Mouse (Mus musculus) mouse embryonic stem cell (cell line): ENCODE data around the gene Slc37a1.

Source experiments
- in situ Hi-C, 2 experiments: fragments of 300-500 bp; cut with MboI; formaldehyde crosslinking; loops; 1 replicate in 1 of 2; 3 replicates in 1 of 2; pipeline ENCODE4 v1.14.3; 2019 to 2020; ENCODE audit warnings: low sequenced_read_pairs in 2 of 2, low pct_unique_long_range_greater_than_20kb in 1 of 2, mixed read lengths in 1 of 2; ENCODE audit not compliant: unreplicated experiment in 1 of 2

Gene Slc37a1

DNA sequence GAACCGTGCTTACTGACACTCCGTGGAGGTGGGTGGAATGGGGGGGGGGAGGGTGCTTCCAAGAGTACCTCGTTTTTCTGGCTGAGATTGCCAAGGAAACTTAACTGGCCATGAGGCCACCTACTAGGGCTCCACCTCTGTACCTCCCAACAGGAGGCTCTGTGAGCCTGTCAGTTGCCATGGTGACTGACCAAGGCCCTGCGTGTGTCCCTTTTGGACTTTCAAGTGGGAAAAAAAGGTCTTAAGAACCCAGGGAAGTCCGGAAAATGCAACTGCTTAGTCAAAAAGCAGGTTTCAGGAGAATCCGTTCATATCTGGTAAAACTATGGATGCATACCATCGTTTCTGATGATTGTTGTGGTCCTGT is 3.9 kb upstream of the Slc37a1 start:
- in situ Hi-C loops, result no loop called here

DNA sequence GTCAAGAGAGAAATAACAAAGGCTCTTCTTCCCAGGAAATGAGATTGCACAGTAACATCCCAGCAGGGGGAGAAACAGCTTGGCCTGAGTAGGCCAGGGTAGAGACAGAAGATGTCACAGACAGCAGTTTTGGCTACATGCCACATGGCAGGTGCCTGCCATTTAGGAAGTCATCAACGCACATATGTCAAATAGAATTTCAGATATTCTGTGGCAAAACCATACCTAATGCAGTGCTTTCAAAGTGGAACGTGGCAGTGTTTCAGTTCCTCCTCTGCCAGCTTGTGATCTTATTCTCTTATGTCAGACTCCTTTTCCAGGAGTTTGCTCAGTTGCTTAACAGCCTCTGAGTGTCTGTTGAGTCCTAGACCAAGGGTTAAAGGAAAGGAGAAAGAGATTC is 725 bp upstream of the Slc37a1 start:
- in situ Hi-C loops, result no loop called here

DNA sequence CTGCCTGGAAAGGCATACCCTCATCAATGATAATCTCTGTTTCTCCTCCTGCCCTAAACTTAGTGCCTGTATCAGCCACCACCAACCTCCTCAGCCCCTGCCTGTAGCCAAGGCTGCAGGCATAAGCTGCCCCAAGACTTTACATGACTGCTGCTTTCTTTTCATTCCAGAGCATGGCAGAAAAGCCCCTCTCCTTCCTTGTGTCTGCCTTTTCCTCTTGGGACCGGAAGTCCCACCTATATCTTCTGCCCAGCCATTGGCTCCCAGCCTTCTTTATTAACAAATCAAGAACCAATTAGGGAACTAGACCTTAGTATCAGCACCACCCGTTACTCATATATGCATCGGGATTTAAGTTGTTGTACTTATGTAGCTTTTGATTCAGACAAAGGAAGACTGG is 624 bp downstream of the Slc37a1 start:
- in situ Hi-C loops, result no loop called here

DNA sequence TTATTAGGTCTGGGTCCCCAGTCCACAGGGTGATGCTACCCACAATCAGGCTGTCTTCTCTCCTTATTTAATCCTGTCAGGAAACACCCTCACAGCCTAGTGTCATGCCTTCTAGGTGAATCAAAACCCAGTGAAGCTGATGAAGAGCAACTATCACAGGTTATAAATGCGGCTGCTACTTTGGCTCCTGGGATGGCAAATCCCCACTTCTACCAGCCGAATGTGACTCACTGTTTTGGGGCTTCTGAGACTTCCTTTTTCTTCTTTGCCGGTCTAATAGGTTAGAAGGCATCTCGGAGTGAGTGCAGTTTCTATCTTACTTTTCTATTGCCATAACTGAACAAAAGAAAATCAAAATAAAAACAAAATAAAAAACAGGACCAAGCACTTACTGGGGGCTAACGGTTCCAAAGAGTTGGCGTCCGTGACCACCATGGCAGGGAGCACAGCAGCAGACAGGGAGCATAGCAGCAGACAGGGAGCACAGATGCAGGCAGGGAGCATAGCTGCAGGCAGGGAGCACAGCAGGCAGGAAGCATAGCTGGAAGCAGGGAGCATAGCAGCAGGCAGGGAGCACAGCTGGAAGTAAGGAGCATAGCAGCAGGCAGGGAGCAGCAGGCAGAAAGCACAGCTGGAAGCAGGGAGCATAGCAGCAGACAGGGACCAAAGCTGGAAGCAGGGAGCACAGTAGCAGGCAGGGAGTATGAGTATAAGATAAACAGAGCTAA is 2.6 kb downstream of the Slc37a1 start:
- in situ Hi-C loops, result no loop called here

DNA sequence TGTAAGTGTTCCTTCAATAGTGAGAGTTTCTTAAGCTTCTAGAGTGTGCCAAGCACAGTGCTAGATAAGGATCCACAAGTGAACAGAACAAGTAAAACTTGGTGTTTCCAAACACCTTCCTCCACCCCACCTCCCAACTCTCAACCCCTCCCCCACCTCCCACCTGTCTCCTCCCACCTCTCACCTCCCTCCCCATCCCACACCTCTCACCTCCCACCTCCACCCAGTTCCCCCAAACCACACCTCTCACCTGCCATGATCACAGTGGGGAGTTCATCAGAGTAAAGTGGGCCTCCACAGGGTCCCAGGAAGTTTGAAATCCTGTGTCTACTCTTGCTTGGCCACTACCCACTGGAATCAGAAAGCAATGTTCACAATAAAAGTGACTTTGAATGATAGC is 3.7 kb downstream of the Slc37a1 start:
- in situ Hi-C loops, result no loop called here

DNA sequence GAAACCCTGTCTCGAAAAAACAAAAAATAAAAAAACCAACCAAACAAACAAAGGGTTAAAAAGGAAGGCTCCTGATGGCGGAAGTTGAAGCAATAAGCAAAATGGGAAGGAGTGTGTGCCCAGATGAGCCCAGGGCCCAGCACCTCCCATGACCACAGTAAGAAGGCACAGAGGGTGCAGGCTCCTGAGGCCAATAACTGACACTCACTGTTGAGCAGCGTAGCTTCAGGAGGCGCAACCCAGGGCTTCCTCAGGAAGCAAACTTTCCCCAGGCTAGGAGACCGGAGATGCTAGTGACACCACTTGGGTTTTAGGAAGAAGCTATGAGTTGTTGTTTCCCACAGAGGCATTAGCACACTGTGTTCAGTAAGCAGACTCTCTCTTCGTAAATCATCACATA is 4.3 kb downstream of the Slc37a1 start:
- in situ Hi-C loops, result no loop called here

DNA sequence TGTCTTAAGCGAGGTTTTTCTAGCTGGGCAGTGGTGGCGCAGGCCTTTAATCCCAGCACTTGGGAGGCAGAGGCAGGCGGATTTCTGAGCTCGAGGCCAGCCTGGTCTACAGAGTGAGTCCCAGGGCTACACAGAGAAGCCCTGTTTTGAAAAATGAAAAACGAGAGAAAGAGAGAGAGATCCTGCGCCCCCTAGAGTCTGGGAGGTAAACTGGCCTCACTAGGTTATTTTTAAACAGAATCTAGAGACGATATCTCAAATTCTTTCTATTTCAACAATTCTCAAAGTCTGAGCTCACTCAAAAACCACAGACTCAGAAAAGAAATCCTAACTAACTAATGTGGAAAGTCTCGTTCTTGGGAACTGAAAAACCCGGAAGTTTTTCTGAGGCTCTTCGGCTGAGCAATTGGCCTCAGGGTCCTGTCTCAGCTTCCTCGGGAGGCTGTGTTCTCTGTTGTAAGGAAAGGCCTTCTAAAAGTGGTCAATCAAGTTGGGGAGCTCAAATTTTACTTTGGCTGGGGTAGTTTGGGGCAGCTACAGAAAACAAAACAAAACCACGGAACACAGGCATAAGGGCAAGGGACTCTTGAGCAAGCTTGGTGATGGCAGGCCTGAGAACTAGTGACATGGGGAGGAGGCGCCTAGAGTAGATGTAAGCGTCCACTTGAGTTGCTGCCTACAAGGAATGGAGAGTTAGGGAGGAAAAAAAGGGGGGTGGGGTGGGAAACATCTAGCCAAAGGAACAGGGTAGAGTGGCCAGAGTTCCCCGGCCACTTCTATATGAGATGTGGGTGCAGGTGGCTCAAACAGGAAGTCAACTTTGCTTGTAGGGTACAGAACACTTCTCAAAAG is 8.0 kb downstream of the Slc37a1 start:
- in situ Hi-C loops, result loop anchor here in 1 of 2 experiments (5.0 kb wide), 1 partner anchor 37 kb away; no protein-coding TSS in a partner anchor

DNA sequence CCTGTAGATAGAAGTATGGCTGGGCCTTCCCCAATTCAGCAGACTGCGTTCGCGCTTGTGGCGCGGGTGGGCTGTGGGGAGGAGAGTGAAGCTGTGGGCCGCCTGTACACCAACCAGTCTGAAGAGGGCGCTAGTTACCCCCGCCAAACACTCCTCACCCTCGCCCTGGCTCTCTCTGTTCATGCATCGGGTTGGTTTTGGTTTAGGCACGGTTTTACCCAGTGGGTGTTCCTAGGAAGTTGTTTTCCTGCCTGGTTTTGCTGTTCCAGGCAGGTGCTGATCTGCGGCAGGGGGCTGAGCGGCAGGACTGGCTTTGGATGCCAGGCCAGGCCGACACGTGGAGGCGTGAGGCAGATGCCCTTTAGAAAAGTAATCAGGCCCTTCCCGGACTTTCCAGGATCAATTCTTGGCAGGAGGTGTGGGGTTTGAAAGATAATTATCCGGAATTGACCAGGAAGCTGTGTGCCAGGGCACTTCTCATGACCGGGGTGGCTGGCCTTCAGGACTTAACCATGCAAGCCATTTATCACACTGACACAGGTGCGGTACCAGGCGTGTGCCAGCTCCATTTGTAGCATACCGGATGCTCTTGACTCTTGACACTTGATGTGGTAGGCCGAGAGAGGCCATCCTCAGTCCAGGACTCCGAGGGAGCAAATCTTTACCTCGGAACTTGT is 8.8 kb downstream of the Slc37a1 start:
- in situ Hi-C loops, result loop anchor here in 1 of 2 experiments (5.0 kb wide), 1 partner anchor 38 kb away; no protein-coding TSS in a partner anchor

DNA sequence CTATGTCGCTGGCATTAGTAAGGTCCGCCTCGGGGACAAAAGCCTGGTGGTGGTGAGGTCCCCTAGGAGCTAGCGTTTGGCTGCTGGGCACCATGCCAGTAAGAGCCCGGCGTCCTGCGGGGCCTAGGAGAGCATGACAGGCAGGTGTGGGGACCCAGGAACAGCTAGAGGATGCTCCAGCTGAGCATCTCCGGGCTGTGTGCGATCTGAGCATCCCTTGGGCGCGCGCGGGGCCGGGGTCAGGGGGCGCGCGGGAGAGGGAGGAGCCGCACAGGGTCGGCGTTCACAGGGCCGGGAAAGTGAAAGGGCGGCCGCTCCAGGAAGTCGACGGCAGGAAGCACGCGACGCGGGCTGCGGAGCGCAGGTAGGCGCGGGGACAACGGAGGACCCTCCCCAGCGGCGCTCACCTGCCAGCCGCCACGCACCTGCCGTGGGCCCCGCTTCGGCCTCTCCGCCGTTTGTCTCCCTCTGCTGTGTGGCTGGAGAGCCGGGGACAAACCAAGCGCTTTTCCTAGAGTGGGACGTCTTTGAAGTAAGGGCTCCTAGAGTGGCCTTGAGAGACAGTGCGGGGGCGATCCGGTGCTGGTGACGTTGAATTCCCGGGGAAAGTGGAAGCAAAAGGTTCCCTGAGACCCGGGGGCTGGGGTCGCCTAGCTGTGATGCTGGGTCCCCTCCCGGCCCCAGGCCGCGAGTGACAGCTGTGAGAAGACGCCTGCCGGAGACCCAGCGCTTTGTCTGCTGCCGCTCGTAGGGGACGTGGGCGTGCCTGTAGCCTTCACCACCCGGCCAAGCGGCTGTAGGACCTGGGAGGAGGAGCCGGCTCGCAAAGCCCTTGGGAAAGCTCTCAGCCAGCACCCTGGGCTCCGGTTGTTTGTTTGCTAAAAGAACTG is 9.5 kb downstream of the Slc37a1 start:
- in situ Hi-C loops, result loop anchor here in 1 of 2 experiments (5.0 kb wide), 1 partner anchor 39 kb away; no protein-coding TSS in a partner anchor

DNA sequence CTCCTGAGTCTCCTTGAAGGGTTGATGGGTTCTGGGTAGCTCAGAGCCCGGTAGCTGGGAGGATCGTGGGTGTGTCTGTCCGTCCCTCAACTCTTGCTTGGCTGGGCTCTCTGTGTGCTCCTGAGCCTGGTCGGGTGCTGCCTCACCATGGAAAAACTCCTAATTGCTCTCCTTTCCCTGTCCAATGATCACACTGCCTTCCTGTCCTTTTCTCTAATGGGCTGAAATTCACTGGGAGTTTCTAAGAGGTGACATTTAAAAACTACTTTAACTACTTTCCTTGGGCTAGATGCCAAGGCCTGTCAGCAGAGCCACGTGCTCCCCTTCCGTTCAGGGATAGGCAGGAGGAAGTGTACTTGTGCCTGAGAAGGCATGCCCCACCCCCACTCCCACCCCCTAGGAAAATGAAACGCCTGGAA is 10.9 kb downstream of the Slc37a1 start:
- in situ Hi-C loops, result loop anchor here in 1 of 2 experiments (5.0 kb wide), 1 partner anchor 40 kb away; no protein-coding TSS in a partner anchor

DNA sequence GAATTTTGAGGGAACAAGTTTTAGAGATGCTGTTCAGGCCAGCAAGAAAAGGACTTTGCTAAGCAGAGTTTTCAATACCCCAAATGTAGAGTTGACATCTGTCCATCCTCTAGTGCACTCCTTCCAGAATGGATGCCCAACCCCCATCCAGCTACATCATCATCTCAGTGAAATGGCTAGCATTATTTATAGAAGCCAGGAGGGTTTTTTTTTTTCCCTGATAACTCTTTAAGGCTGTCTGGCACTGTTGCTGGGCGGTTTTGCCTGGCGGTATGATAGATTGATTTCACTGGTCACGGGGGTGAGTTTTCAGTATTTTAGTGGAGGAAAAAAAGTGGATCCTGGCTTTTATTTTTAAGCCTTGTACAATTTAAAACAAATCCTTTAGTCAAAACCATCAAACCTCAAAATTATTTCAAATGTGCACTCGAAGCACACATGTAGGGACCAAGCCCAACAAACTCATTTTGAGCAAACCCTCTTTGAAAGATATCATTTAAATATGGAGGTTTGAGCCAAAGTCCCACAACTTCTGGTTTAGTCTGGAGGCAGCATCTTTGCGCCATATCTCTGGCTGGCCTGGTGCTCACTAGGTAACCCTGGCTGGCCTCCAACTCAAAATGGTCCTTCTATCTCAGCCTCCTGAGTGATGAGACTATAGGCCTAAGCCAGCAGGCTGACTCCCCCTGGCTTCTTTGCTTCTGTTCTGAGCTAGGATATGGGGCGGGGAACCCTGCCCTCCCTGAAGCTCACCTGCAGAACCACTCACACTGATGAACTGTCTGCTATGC is 12.0 kb downstream of the Slc37a1 start:
- in situ Hi-C loops, result loop anchor here in 1 of 2 experiments (5.0 kb wide), 1 partner anchor 41 kb away; no protein-coding TSS in a partner anchor

DNA sequence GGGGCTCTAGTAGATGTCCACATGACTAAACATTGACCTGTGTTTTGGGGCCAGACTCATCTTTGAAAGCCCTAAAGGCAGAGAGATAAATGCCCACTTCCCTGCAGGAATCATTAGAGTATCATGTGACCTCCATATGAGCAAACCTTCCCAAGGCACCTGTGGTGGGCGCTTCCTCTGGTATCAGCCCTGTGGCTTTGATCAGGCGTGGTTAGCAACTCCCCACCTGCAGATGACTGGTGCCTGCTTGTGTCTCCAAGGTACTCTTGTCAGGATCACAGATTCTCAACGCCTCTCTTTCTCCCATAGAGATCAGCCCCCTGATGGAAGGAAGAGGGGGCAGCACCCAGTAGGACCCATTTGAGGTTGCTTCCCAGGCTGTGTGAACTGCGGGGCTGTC is 13.4 kb downstream of the Slc37a1 start:
- in situ Hi-C loops, result loop anchor here in 1 of 2 experiments (5.0 kb wide), 1 partner anchor 43 kb away; no protein-coding TSS in a partner anchor

DNA sequence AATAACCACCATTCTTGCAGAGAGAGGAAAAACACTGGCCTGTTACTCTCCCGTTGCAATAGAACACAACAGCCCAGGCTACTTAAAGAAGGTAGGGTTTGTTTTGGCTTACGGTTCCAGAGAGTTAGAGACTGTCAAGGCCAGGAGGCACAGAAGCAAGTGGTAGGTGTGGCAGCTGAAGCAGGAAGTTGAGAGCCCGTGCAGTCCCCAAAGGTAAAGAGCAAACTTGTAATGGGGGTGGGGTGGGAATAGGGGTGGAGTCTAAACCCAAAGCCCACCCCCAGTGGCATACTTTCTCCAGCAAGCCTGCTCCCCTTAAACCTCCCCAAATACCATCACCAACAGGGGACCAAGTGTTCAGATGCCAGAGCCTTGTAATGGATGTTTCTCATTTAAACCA is 14.1 kb downstream of the Slc37a1 start:
- in situ Hi-C loops, result no loop called here

DNA sequence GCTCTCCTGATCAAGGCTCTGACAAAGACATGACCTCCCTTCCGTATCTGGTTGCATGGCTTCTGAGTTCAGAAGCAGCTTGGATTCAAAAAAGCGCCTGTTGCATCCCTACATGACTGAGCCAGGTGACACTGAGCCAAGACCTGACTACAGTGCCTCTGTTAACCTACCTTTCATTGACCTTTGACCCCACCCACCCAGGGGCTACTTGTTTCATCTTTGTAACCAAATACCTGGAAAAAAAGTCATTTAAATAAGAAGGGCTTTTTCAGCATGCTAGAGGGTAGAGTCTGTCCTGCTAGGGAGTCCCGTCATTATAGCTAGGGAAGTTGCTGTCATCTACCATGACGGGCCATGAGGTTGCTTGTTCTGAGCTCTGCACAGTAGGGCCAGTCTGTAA is 16.8 kb downstream of the Slc37a1 start:
- in situ Hi-C loops, result no loop called here

DNA sequence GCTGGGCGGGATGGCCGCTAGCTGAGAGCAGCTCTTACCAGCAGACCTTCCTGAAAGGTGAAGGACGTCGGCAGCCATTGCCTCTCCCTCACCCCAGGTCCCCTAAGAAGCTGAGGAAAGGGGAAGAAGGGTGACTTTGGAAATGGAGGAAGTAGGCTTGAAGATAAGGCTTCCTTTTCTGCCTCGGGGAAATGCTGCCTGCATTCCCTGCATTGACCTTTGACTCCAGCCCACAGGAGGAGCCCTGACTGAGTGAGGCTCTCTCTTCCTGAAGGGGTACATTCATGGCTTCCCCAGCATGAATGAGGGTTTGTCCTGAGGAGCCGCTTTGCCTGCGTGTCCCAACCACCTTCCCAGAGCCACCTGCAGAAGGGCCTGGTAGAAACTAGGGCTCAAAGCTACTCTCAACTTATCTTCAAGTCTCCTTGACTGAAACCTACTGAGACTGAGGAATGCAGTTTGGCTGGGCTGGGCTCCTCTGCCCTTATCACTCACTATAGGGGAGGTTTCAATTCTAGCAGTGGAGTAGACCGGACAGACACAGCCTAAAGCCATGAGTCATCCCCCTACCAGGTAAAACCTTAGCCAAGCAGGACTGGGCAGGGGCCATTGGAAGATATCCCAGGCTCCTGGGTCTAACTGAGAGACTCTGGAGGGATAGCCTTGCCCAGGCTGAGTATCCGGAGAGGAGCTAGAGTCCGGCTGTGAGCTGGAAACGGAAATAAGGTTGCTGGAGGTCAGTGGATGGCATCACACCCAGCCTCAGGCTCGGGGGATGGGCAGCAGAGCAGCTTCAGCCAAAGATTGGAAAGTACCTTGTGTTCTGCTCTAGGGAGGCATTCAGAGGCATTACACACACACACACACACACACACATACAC is 18.5 kb downstream of the Slc37a1 start:
- in situ Hi-C loops, result no loop called here

DNA sequence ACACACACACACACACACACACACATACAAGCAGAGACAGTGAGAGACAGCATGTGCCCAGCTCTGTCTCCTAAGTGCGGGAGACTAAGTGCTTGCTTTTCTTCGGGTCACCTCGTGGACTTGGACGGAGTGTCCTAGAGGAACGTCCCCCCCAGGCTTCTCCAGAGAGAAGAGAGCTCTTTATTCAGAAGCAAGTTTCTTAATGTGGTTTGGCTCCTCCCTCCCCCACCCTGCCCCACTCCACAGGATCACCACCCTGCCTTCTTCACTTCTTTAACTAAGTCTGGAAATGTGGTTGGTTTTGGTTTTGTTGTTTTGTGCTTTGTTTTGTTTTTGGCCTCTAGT is 19.2 kb downstream of the Slc37a1 start:
- in situ Hi-C loops, result no loop called here

DNA sequence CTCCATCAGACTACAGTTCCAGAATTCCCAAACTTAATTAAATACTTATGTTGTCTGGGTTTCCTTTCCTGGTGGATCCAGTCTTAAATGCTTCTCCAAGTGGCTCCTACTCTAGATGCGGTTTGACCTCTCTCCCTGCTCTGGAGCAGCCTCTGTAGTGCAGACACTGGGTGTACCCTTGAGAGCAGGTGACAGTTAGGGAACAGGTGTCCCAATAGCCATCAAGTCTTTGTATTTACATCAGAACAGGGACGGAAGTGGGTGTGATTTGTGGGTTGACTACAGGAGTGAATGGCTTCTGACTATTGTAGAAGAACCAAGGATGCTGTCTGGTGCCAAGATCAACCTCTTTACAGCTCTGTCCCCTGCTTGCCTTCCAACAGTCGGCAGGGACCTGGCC is 21.2 kb downstream of the Slc37a1 start:
- in situ Hi-C loops, result no loop called here
